Mouse (Mus musculus) testis, postnatal 14 days (tissue): ENCODE measurements at regions not wholly inside any gene's neighbourhood (a gene's known extent, or its start where the extent isn't known, plus 50 kb on each side); places are given as distances from the start of the nearest gene placed in this dataset.
A peak's percentile ranks its signal among the peaks of the same experiment; 100 is the strongest.

Source experiments
- DNase-seq: peaks from one replicate; pipeline ENCODE4 v3.0.0; 2021; ENCODE audit warnings: low spot score

DNA sequence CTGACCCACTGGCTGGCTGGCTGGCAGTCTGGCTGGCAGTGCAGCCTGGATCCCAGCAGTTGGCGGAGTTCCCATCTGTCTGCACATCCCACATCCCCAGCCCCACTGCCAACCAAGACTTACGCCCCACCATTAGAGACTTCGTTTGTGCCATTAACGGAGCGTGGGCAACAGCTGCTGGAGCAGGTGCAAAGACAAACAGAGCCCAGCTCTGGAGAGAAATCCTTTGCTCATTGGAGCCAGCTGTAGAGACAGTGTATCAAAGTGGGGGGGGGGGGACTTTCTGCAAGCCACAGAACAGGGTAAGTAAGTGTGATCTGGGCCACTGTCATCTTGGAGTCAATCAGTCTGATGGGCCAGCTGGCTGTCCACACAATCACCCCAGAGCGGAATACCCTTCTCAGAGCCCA, 52.3 kb downstream of the Rplp1 start:
- DNase-seq = peak; percentile 24

DNA sequence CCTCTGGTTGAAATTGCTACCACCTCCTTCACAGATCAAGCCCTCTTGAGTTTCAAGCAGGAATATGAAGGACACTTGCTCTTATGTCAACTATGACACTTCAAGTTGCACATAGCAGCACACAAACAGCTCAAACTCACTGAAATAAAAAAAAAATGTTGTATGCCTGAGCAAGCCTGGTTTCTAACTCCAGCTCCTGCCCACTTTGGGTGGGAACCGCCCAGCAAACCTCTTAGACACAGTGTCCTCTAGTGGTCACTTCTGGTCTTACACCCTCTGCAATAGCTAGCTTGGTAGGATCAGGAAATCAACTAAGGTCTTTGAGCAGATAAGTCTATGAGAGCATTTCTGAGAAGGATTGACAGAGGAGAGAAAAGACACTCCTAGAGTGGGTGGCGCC, 54.2 kb downstream of the Rplp1 start:
- peak; percentile 16 for DNase-seq

DNA sequence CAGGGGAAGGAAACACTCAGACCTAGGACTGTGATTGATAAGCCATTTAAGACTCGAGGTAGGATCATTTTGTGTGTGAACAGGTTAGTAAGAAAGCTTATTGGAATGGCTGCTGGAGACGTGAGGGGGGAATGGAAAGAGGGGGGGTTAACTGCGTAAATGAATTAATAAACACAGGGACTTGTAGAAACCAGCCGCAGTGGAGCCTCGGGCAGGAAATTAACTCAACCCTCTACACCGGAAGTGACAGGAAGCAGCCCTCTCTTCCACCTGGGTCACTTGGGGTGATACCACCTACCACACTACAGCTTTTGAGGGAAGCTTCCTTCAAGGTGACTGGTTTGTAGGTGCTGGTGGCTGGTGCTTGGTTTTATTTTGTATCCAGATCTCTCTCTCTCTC, 54.9 kb downstream of the Rplp1 start:
- DNase-seq = no peak

DNA sequence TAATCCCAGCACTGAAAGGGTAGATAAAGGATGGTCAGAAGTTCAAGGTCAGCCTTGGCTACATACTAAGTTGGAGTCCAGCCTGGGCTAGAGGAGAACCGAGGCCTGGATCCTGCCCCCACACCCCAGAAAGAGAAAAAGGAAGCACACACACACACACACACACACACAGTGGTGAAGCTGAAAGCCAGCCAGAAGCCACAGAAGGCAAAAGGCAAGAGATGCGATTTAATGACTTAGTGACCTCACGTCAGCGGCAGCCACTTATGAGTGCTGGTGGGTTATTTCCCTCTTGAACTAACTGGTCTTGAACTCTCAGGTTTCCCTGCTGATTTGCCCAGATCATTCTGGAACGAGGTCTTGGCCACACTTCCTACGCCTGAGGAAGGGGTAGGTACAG, 56.5 kb downstream of the Rplp1 start:
- no peak for DNase-seq

DNA sequence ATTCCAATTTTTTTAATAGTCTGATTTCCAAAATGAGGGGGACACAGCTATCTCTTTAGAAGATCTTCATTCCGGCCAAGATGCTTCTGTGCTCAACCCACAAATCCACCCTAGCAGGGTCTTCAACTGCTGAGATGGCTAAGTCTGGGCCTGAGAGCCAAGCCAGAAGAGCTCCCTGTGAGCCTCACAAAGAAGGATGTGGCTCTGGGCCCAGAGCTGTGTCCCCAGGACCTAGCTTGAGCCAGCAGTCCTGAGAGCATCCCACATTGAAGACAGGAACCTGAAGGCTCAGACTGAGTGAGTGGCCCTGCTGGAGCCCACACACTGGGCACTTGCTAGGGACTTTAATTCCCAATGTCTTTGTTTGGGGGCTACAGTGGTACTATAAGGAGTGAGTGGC, 57.7 kb downstream of the Rplp1 start:
- no peak for DNase-seq

DNA sequence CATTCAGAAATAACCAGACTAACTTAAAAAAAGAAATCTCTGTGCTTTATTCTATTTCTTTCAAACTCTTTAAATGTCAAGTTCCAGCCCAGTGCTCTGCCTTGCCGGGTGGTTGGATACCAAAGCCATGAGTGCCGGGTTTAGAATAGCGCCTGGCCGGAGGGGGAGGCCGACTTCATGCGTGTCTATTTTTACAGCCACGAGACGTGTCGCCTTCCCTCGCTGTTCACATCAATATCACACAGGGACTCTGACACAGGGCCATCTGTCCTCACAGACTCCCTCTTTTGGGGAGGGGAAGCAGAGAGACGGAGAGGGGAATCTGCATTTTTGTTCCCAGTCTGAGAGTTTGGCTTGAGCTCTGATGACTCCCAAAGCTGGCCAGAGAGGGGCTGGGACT, 58.7 kb downstream of the Rplp1 start:
- no peak for DNase-seq

DNA sequence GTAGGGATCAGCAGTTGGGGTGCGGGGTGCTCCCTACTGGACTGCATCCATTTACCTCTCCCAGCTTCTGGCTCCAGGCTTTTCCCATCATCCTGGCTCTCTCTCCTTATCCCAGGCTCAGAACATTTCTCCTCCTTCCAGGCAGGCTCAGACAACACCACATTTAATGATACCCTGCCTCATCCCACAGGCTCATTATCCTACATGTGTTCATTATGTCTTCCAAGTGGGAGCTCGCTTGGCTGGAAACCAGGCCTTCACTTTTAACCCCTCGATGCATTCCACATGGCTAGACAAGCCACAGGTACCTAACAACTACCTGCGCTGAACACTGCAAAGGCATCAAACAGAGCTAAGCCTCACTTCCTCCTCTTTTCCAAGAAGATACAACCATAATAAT, 60.5 kb downstream of the Rplp1 start:
- DNase-seq = no peak

DNA sequence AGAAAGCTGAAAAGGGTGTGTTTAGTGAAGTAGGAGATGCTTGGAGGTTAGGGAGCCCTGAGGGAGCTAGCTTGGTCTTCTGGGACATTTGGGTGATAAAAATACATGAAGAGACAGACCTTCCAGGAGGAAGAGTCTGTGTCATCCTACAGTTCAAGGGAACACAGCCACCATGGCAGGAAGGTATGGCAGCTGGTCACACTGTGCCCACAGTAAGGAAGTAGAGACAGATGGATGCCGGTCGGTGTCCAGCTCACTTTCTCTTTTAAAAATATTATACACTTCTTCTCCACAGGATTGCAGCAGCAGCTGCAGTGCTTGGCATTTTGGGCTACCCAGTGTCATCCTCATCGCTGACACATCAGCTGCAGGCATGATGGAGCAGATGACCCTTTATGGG, 63.0 kb downstream of the Rplp1 start:
- DNase-seq = no peak

DNA sequence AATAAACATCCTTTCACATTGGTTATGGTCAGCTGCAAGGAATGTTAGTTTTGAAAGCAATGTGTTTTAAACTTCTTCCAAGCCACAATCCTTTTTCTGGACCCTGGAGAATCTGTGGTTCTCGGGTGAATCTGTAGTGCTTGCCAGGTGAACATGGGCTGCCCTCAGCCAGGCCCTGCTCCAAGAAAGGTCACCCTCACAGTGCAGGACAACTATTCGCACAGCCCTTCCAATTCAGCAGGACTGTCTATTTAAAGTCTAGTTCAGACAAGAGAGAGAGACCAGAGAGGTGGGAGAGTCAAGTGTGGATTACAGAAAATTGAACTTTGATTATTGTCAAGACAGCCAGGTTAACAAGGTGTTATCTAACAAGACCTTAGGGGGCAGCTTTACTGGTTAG, 65.9 kb downstream of the Rplp1 start:
- DNase-seq = no peak

DNA sequence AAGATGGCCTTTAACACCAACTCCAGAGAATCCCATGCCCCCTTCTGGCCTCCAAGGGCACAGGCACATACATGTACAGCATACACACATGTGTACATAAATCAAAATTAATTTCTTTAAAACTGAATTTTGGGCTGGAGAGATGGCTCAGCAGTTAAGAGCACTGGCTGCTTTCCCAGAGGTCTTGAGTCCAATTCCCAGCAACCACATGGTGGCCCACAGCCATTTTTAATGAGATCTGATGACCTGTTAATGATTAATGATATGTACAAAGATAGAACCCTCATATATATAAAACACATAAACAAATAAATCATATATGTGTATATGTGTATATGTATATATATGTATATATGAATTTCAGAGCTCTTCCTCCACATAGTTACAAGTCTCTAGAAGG, 66.8 kb downstream of the Rplp1 start:
- no peak for DNase-seq

DNA sequence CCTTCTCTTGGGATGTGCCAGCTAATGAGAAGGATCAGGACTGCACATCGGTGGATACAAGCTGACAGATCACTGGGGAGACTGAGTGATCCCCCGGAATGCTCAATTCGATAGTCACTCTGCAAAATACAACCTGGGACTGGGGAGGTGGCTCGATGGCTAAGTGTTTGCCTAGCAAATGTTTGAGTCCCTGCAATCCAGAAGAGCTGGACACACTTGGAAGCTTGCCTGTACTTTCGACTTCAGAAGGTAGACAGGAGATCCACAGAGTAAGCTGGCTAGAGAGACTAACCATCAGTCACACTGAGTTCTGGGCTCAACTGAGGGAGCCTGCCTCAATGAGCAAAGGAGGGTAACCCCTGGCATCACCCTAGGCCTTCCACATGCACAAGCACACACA, 69.7 kb downstream of the Rplp1 start:
- no peak for DNase-seq

DNA sequence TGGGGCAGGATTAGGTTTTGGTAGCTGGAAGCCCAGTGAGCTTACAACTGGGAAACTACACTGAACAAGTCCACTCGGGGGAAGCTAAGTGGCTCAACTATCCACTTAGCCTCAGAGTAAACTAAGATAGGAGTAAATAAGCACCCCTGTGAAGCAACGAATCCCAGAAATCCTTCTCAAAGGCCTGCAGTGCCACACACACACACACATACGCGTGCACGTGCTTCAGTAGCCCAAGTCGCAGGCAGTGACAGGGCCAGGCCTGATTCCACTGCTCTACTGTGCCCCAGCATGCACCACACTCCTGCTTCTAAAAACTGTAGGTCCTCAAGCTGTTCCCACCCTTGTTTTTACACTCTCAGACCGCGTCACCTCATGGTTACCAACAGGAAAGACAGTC, 70.2 kb downstream of the Rplp1 start:
- no peak for DNase-seq

DNA sequence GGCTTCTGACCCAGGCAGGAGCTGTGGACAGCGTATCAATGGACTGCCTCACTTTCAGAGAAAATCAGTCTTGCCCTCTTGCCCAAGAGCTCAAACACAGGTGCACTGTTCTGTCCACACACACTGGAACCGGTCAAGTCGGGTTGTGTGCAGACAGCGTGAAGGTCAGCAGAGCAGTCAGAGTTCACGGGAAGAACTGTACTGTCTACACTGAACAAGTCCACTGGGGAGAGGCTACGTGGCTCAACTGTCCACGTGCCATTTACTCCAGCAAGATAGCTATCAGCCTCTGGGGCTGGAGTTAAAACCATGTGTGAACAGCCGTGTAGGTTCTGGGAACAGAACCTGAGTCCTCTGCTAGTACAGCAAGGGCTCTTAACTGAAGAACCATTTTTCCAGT, 70.8 kb downstream of the Rplp1 start:
- no peak for DNase-seq

DNA sequence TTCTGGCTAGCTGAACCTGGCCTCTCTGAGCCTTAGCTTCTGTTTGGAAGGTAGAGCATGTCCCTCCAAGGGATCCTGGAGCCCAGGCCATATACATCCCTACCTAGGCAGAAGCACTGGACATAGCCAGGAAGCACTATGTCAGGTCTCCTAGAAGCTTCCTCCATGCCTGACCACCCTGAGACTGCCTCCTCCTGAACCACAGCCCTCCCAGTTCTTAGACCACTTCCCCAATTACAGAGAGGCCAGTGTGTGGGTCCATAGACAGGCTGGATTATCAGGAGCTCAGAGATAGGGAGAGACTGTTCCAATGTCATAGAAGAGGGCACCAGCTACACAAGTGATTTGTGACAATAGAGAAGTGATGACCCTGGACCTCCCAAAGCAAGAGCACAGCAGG, 72.0 kb downstream of the Rplp1 start:
- DNase-seq = no peak

DNA sequence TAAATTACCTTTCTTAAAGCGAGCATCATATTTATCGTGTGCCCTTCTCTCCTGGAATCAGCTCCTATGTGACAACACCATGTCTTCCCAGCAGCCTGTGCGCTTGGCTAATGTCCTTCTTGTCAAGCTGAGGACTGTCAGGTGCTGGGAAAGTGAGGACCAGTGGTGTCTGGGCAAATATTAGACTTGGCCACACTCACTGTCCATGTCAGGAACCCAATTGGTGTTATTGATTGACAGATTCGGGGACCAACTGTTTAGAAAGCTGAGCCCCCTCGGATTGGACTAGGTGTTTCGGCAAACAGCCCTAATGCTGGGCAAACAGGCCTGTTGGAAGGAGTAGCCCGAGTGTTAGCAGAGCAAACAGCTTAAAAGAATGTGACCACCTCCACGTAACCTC, 73.1 kb downstream of the Rplp1 start:
- no peak for DNase-seq

DNA sequence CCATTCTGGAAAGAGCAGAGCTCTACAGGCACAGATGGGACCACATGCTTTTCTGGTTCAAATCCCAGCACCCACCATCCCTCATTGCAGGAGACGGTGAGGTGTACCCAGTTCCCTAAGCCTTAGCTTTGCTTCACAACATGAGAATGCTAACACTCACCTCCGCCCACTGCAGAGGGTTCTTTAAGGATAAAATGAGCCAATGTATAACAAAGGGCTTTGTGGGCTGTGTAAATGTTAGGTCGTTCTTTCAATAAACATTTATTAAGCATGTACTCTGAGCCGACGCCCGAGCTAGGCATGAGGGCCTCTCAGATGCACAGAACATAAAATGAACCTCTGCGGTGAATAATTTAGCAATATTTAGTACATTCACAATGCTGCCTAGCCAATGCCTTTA, 74.0 kb downstream of the Rplp1 start:
- DNase-seq = no peak

DNA sequence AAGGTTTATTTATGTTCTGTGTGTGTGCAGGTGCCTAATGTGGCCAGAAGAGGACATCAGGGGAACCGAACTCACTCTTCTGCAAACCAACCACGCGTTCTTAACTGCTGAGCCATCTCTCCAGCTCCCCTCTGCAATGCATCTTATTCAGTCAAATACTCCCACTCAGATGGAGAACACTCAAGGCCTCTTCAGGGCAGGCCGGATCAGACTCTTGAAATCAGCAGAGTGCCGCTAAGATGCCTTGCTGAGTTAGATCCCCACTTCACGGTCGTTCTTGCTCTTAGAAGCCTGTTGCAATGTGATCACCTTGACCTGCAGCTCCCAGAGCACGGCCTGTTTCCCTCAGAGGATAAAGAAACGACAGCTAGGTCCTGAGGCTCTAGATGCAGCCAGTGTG, 81.1 kb downstream of the Rplp1 start:
- no peak for DNase-seq

DNA sequence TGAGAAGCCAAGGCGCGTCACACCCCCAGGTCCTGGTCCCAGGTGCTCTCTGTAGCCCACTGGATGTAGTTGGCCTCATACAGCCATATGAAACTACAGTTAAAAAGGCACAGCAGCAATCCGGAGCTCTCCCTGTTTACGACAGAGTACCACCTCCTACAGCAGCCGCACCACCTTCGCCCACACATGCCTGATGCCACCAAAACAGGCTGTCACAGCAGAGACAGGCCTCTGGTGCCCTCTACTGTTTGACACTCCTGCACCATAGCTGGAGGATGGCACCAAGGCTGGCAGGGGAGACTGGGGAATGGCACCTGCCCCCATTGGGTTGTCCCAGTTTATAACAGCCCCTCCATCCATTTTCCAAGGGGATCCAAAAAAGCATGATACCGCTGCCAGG, 84.1 kb downstream of the Rplp1 start:
- peak; percentile 15 for DNase-seq

DNA sequence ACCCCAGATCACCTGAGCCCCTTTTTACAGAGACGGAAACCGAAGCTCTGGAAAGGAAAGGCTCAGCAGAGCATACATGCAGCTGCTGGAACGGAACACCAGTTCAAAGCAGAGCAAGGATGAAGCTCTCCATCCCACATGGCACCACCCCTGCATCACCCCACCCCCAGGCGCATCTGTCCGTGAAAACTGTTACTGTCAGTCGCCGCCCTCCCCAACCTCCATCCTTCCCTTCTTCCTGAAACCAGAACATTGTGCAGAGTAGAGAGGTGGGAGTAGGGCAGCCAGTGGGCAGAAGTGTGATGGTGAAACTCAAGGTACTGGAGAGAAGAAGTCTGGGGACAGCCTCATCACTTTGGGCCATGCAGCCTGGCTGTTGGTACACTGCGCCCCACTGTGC, 84.6 kb downstream of the Rplp1 start:
- no peak for DNase-seq

DNA sequence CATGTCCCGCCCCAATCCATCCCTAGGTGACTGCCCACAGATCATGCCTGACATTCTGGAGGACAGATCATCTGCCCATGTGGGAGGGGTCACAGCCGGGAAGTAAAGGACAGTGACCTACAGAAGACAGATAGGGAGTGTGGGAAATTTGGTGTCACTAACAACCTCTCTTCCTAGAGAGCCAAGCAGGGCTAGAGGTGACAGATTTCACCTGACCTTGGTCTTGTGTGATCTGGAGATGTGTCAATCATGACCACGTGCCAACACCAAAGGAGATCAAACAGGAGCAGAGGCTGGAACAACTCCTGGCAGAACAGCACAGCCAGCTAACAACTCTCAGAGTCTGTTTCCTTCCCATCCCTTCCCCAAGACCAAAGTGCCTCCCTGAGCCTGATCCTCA, 85.0 kb downstream of the Rplp1 start:
- no peak for DNase-seq

DNA sequence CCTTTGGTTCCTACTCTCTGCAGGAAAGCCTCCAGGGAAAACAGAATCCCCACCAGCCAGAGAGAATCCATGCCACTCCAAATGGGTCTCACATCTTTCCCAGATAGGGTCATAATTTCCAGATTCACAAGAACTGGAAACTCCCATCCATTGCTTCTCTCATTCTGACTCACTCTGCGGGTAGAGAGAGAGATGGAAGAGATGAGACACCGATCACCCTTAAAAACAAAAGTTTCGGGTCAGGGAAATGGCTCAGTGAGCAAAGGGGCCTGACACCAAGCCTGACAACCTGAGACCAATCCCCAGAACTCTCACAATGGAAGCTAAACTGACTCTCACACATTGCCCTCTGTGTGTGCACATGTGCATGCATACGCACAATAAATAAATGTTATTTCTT, 86.6 kb downstream of the Rplp1 start:
- DNase-seq = no peak

DNA sequence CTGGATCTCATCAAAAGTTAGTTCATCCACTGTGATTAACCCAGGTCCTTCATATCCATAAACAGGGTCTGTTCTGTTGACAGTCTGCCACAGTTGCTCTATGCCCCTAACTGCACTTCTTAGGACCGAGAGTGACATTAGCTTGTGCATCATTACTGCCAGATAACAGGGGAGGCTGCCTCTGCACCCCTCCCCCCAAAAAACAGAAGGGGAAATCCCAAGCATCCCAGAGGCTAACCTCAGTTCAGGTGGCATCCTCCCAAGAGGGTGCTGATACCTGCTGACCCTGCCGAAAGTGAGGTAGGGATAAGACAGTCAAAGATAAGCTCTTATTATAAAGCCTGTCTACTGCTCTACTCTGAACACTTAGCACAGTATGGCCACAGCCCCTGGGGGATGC, 87.3 kb downstream of the Rplp1 start:
- DNase-seq = no peak

DNA sequence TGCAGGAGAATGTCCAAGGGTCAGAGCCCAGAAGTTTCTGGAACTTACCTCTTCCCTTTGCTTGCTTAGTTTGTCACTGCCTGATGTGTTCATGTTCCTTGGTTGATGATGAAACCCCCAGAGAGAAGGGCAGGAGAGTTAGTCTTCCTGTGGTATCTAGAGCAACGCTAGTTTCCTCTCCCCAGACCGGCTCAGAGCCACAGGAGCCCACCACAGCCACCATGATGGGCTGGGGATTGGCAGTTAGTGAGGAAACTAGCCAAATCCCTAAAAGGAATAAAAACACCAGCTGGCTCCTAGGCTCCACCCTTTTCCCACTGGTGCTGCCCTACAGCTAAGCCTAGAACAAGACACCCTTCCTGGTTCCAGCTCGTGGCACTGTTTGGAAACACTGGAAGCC, 87.9 kb downstream of the Rplp1 start:
- DNase-seq = no peak

DNA sequence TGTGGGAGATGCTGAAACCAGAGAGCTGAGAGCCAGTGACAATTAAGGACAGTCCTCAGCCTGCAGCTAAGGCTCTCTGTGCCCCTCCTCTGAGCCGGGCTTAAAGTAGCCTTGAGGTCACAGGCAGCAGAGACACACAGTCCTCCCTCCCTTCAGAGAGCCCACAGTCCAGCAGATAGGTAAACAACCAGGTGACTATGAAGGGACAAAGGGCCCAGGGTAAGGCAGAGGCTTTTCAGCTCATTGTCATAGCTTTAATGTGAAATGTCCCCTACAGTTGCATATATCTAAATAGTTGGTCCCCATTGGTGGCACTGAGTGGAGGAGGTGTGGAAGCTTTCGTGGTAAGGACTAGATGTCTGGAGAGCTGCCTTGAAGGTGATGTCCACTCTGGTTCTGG, 88.5 kb downstream of the Rplp1 start:
- DNase-seq = no peak

DNA sequence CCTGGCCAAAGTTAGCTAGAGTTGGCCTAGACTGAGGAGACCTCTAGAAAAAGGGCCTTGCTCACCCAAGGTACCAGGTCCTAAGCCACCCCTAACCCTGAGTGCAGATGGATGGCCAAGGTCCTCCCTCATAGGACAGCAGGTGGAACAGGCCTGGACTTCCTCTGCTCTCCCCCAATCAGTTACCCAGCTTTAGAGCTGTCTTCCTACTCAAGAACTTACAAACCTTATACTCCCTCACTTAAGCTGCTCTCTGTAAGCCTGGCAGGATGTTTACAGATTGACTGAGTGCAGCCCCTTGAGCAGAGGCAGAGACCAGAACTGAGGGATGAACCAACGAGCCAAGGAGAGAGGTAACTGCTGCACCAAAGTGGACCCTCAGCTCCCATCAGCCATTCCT, 94.5 kb downstream of the Rplp1 start:
- DNase-seq = no peak
